Mouse (Mus musculus) stomach, embryonic 15.5 days (tissue): ENCODE data around the gene Il23r. TPM values are rescaled to one million over a fixed set of nuclear protein-coding genes. Genes with fewer than 3 reads are reported as not detected.
A peak's percentile ranks its signal among the peaks of the same experiment; 100 is the strongest.
"Not testable (repeated sequence)": the region's sequence is repeated elsewhere in the genome, so short reads cannot be mapped to it uniquely, and the experiment has no call there.

Source experiments
- ATAC-seq: fragments of 200-750 bp; cut with Nextera tagmentation; 2 replicates; pipeline ENCODE4 v1.8.0; 2017; ENCODE audit warnings: low read depth, moderate number of reproducible peaks, moderate TSS enrichment; ENCODE audit not compliant: insufficient read depth, low FRiP score
- H3K27ac ChIP-seq: fragments of 300-500 bp; sonication (generic); 2 replicates; pipeline ENCODE4 v1.5.1; 2015; ENCODE audit warnings: mild to moderate bottlenecking, inconsistent platforms
- H3K27me3 ChIP-seq: fragments of 300-500 bp; sonication (generic); replicated peaks from 2 replicates; pipeline ENCODE4 v1.6.1; 2015; ENCODE audit warnings: inconsistent platforms
- H3K36me3 ChIP-seq: fragments of 300-500 bp; sonication (generic); 2 replicates; pipeline ENCODE4 v1.6.1; 2015; ENCODE audit warnings: inconsistent platforms
- H3K4me1 ChIP-seq: fragments of 300-500 bp; sonication (generic); 2 replicates; pipeline ENCODE4 v1.6.1; 2015; ENCODE audit warnings: inconsistent platforms
- H3K4me2 ChIP-seq: fragments of 300-500 bp; sonication (generic); 2 replicates; pipeline ENCODE4 v1.6.1; 2015; ENCODE audit warnings: mild to moderate bottlenecking, inconsistent platforms
- H3K4me3 ChIP-seq: fragments of 300-500 bp; sonication (generic); replicated peaks from 2 replicates; pipeline ENCODE4 v1.5.1; 2015; ENCODE audit warnings: inconsistent platforms
- H3K9ac ChIP-seq: fragments of 300-500 bp; sonication (generic); 2 replicates; pipeline ENCODE4 v1.6.1; 2015; ENCODE audit warnings: inconsistent platforms
- H3K9me3 ChIP-seq: fragments of 300-500 bp; sonication (generic); 2 replicates; pipeline ENCODE4 v1.6.1; 2016; ENCODE audit warnings: inconsistent platforms
- WGBS: fragments of 180-500 bp; shearing (Covaris S2); methylation state at CpG from one replicate; pipeline ENCODE4 v1.1.7; 2015; 5-methylcytosine and 5-hydroxymethylcytosine counted together
- polyA plus RNA-seq: library from polyadenylated mRNA; unstranded; fragments of >200 nt; fragmentation: Nextera tagmentation; extraction: Ambion mirVana; gene quantifications from 2 replicates; pipeline ENCODE4 v1.2.1, GENCODE M21; 2015

Gene Il23r
- polyA plus RNA-seq, result 0.12 and 0.17 TPM in 2 replicates

GRCm38 (mm10) chr6:67491755-67492154 is at the start of gene Il23r:
TSS of gene Il23r (minus strand) at chr6:67491855.
- Histone ChIP-seq H3K36me3 (no peaks in the 10 kb centered on the region), H3K4me1 (no peaks in the 10 kb centered on the region), H3K9me3 (no peaks in the 10 kb centered on the region), H3K27me3 (no peaks in the 10 kb centered on the region), H3K4me2 (no peak within 1 kb of the TSS), H3K27ac (no peak within 1 kb of the TSS), H3K9ac (no peak within 1 kb of the TSS), H3K4me3 (no peak within 1 kb of the TSS)
- ATAC-seq, result no peak
- WGBS, result 76% methylated on average over 2 of the region's 2 CpGs

GRCm38 (mm10) chr6:67535777-67536054 is 44.1 kb upstream of the Il23r start, which contains the start of gene Tacstd2:
TSS of gene Tacstd2 (minus strand) at chr6:67535796.
- Histone ChIP-seq H3K27ac (no peak within 1 kb of the TSS; the same call in 1 of the 2 replicates), H3K27me3 (peaks cover 35% of the 10 kb centered on the region), H3K9ac (no peak within 1 kb of the TSS), H3K4me2 (peak within 1 kb of the TSS; percentile 75), H3K9me3 (no peaks in the 10 kb centered on the region), H3K36me3 (no peaks in the 10 kb centered on the region), H3K4me3 (peak within 1 kb of the TSS; percentile 44), H3K4me1 (peaks cover 4% of the 10 kb centered on the region; the same call in 1 of the 2 replicates)
- WGBS, result 3% methylated on average over 8 of the region's 8 CpGs
- peak; percentile 82 for ATAC-seq

GRCm38 (mm10) chr6:67535005-67535776 is 43.5 kb upstream of the Il23r start:
- no peaks in the 10 kb centered on the region for H3K36me3 ChIP-seq
- H3K4me3 ChIP-seq, result peak overlapping the region; percentile 44
- H3K9me3 ChIP-seq, result no peaks in the 10 kb centered on the region
- H3K4me2 ChIP-seq, result peak overlapping the region; percentile 75
- WGBS, result under 1% methylated on average over 62 of the region's 62 CpGs
- H3K4me1 ChIP-seq, result peaks cover 4% of the 10 kb centered on the region; the same call in 1 of the 2 replicates
- H3K27me3 ChIP-seq, result peaks cover 35% of the 10 kb centered on the region
- ATAC-seq, result no peak; the same call in 1 of the 2 replicates
- no peak overlapping the region for H3K9ac ChIP-seq
- no peak overlapping the region; the same call in 1 of the 2 replicates for H3K27ac ChIP-seq

GRCm38 (mm10) chr6:67534191-67535004 is 42.7 kb upstream of the Il23r start:
- peaks cover 4% of the 10 kb centered on the region; the same call in 1 of the 2 replicates for H3K4me1 ChIP-seq
- no peaks in the 10 kb centered on the region for H3K36me3 ChIP-seq
- peak overlapping the region; percentile 44 for H3K4me3 ChIP-seq
- H3K9me3 ChIP-seq, result no peaks in the 10 kb centered on the region
- peak overlapping the region; percentile 75 for H3K4me2 ChIP-seq
- H3K9ac ChIP-seq, result no peak overlapping the region
- 9% methylated on average over 31 of the region's 31 CpGs for WGBS
- no peak for ATAC-seq
- peaks cover 35% of the 10 kb centered on the region for H3K27me3 ChIP-seq
- H3K27ac ChIP-seq, result no peak overlapping the region

- Histone ChIP-seq H3K4me3 (peak overlapping the region; percentile 11), H3K9me3 (no peaks in the 10 kb centered on the region), H3K27me3 (peaks cover 35% of the 10 kb centered on the region), H3K4me1 (peaks cover 4% of the 10 kb centered on the region; the same call in 1 of the 2 replicates), H3K4me2 (peak overlapping the region; percentile 37), H3K27ac (peak overlapping the region; percentile 62), H3K36me3 (no peaks in the 10 kb centered on the region), H3K9ac (no peak overlapping the region)
- 8% methylated on average over 28 of the region's 29 CpGs for WGBS
- peak; percentile 67 for ATAC-seq
These were observed 41.2 kb upstream of the Il23r start for GRCm38 (mm10) chr6:67532665-67533440.

GRCm38 (mm10) chr6:67531822-67532162 is 40.1 kb upstream of the Il23r start:
- H3K27ac ChIP-seq, result peak overlapping the region; percentile 62; the same call in 1 of the 2 replicates
- H3K4me3 ChIP-seq, result no peak overlapping the region
- no peaks in the 10 kb centered on the region for H3K9me3 ChIP-seq
- no peak overlapping the region for H3K4me2 ChIP-seq
- H3K36me3 ChIP-seq, result no peaks in the 10 kb centered on the region
- no peak for ATAC-seq
- 59% methylated on average over 7 of the region's 7 CpGs for WGBS
- peaks cover 34% of the 10 kb centered on the region for H3K27me3 ChIP-seq
- no peak overlapping the region for H3K9ac ChIP-seq
- H3K4me1 ChIP-seq, result peaks cover 4% of the 10 kb centered on the region; the same call in 1 of the 2 replicates

- no peaks in the 10 kb centered on the region for H3K36me3 ChIP-seq
- H3K9me3 ChIP-seq, result no peaks in the 10 kb centered on the region
- 52% methylated on average over 9 of the region's 9 CpGs for WGBS
- H3K27me3 ChIP-seq, result peaks cover 32% of the 10 kb centered on the region
- H3K9ac ChIP-seq, result no peak overlapping the region
- no peak for ATAC-seq
- no peak overlapping the region; the same call in 1 of the 2 replicates for H3K4me2 ChIP-seq
- no peak overlapping the region for H3K4me3 ChIP-seq
- peaks cover 4% of the 10 kb centered on the region; the same call in 1 of the 2 replicates for H3K4me1 ChIP-seq
- peak overlapping the region; percentile 62; the same call in 1 of the 2 replicates for H3K27ac ChIP-seq
These were observed 39.6 kb upstream of the Il23r start for GRCm38 (mm10) chr6:67530992-67531821.

- Histone ChIP-seq H3K9me3 (no peaks in the 10 kb centered on the region), H3K4me3 (no peak overlapping the region), H3K27me3 (no peaks in the 10 kb centered on the region), H3K36me3 (no peaks in the 10 kb centered on the region), H3K9ac (no peak overlapping the region), H3K4me1 (no peaks in the 10 kb centered on the region), H3K27ac (no peak overlapping the region), H3K4me2 (no peak overlapping the region)
- 73% methylated on average over 5 of the region's 5 CpGs for WGBS
- no peak for ATAC-seq
These were observed 34.7 kb upstream of the Il23r start for GRCm38 (mm10) chr6:67526356-67526755.

GRCm38 (mm10) chr6:67510752-67511151 is 19.1 kb upstream of the Il23r start:
- Histone ChIP-seq H3K9ac (no peak overlapping the region), H3K27me3 (no peaks in the 10 kb centered on the region), H3K4me1 (no peaks in the 10 kb centered on the region), H3K36me3 (no peaks in the 10 kb centered on the region), H3K9me3 (no peaks in the 10 kb centered on the region), H3K4me3 (no peak overlapping the region), H3K4me2 (no peak overlapping the region), H3K27ac (no peak overlapping the region)
- ATAC-seq, result no peak

- 95% methylated on average over 2 of the region's 6 CpGs for WGBS
- H3K27me3 ChIP-seq, H3K36me3 ChIP-seq, H3K4me2 ChIP-seq, H3K4me3 ChIP-seq, H3K9me3 ChIP-seq, H3K4me1 ChIP-seq, H3K27ac ChIP-seq, H3K9ac ChIP-seq: not testable (repeated sequence)
- peak; percentile 53 for ATAC-seq
These were observed 10.3 kb upstream of the Il23r start for GRCm38 (mm10) chr6:67501938-67502337.

- ATAC-seq, result no peak
- 62% methylated on average over 2 of the region's 2 CpGs for WGBS
- no peak overlapping the region for H3K27ac ChIP-seq
These were observed 10.6 kb downstream of the Il23r start for GRCm38 (mm10) chr6:67481012-67481411.

More at GRCm38 (mm10) chr6:67481012-67481411, 10.6 kb downstream of the Il23r start:
- Histone ChIP-seq H3K4me3 (no peak overlapping the region), H3K9ac (no peak overlapping the region), H3K27me3 (no peaks in the 10 kb centered on the region), H3K36me3 (no peaks in the 10 kb centered on the region), H3K4me2 (no peak overlapping the region), H3K4me1 (no peaks in the 10 kb centered on the region), H3K9me3 (no peaks in the 10 kb centered on the region)
